Mouse (Mus musculus): ENCODE measurements at regions not wholly inside any gene's neighbourhood (a gene's known extent, or its start where the extent isn't known, plus 50 kb on each side); places are given as distances from the start of the nearest gene placed in this dataset.

DNA sequence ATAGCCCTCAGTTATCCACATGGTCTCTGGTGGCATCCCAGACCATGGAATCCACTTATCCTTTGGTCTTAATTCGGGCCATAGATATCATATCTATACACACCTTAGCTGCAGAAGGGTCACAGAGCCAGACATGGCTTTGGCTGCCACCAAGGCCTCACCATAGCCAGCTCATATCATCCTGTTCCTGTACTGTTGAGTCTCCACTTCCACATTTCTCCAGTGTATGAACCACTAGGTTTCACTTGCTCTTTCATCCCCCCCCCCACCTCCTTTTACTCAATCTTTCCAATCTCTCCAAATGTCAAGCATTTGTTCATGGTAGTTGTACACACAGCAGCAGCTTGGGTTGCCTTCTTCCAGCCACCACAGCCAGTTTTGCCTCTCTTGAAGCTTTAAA, 589.2 kb downstream of the 1190002N15Rik start:
- no peak overlapping the region for H3K9ac ChIP-seq (ENCODE audit: low read depth, low read length, severe bottlenecking)
- no peak for ATAC-seq (ENCODE audit: low FRiP score, low read depth)
- no peaks in the 10 kb centered on the region for H3K36me3 ChIP-seq (ENCODE audit: control insufficient read depth, insufficient read depth, low read length)
- H3K27ac ChIP-seq (replicated peaks; ENCODE audit: low read depth, low read length): no peak overlapping the region
- no peaks in the 10 kb centered on the region for H3K27me3 ChIP-seq (ENCODE audit: control insufficient read depth, insufficient read depth, low read length)
- no peak for TF ChIP-seq POLR2A (IDR thresholded peaks at IDR 0.05; ENCODE audit: borderline replicate concordance, extremely low read depth, insufficient read depth, insufficient read length)
- H3K4me3 ChIP-seq (replicated peaks; ENCODE audit: low read length): no peak overlapping the region
- H3K4me1 ChIP-seq (ENCODE audit: control insufficient read depth, insufficient read depth, low read length): no peaks in the 10 kb centered on the region
- H3K9me3 ChIP-seq (ENCODE audit: control insufficient read depth, low read length): no peaks in the 10 kb centered on the region
- no peak for DNase-seq (ENCODE audit: low spot score)
- WGBS: 75% methylated on average over 1 of the region's 1 CpGs
- no peak overlapping the region for H3K4me2 ChIP-seq (replicated peaks; ENCODE audit: low read depth, low read length, severe bottlenecking)

DNA sequence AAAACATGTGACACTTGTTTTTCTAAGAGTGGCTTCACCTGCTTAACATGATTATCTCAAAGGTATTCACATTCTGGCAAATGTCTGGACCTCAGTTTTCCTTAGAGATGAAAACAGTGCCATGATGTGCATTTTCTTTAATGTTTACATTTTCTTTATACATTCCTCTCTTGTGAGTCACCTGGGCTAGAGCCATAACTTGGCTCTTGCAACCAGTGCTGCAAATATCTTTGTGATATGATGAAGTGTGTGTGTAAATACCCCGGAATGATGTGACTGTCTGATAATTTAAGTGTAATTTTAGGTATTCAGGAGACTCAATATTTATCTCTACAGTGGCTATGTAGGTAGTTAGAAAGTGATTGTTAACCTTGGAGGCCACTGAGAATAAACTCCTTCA, 590.8 kb downstream of the 1190002N15Rik start:
- no peak for DNase-seq (ENCODE audit: low spot score)

DNA sequence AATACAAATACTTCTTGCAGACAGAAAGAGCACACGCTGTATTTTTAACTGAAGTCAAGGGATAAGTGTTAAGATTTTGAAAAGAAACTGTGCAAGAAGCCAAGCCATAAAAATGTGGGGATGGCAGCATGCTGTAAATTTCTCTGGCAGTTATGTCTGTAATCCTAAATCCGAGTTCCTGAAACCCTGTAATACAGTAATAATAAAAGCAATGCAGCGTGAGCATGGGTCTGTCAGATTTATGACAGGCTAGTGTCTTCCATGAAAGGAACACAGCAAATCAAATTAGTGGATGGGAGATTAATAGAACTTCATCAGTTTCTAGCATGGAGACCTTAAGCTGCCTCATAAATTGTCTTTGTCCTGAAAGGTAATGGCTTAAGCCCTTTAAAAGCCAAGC, 597.7 kb downstream of the 1190002N15Rik start:
- no peak overlapping the region for H3K27ac ChIP-seq (replicated peaks; ENCODE audit: low read depth, low read length)
- H3K27me3 ChIP-seq (ENCODE audit: control insufficient read depth, insufficient read depth, low read length): no peaks in the 10 kb centered on the region
- DNase-seq (ENCODE audit: low spot score): no peak
- H3K4me3 ChIP-seq (replicated peaks; ENCODE audit: low read length): no peak overlapping the region
- WGBS: 42% methylated on average over 3 of the region's 3 CpGs
- H3K36me3 ChIP-seq (ENCODE audit: control insufficient read depth, insufficient read depth, low read length): no peaks in the 10 kb centered on the region
- H3K4me2 ChIP-seq (replicated peaks; ENCODE audit: low read depth, low read length, severe bottlenecking): no peak overlapping the region
- H3K9ac ChIP-seq (ENCODE audit: low read depth, low read length, severe bottlenecking): no peak overlapping the region
- ATAC-seq (ENCODE audit: low FRiP score, low read depth): no peak
- H3K4me1 ChIP-seq (ENCODE audit: control insufficient read depth, insufficient read depth, low read length): no peaks in the 10 kb centered on the region
- TF ChIP-seq POLR2A (IDR thresholded peaks at IDR 0.05; ENCODE audit: borderline replicate concordance, extremely low read depth, insufficient read depth, insufficient read length): no peak
- H3K9me3 ChIP-seq (ENCODE audit: control insufficient read depth, low read length): no peaks in the 10 kb centered on the region

More for the DNA sequence above, 590.8 kb downstream of the 1190002N15Rik start:
- Histone ChIP-seq H3K4me3 (replicated peaks; ENCODE audit: low read length) (no peak overlapping the region), H3K27me3 (ENCODE audit: control insufficient read depth, insufficient read depth, low read length) (no peaks in the 10 kb centered on the region), H3K4me2 (replicated peaks; ENCODE audit: low read depth, low read length, severe bottlenecking) (no peak overlapping the region), H3K9me3 (ENCODE audit: control insufficient read depth, low read length) (no peaks in the 10 kb centered on the region), H3K36me3 (ENCODE audit: control insufficient read depth, insufficient read depth, low read length) (no peaks in the 10 kb centered on the region), H3K4me1 (ENCODE audit: control insufficient read depth, insufficient read depth, low read length) (no peaks in the 10 kb centered on the region), H3K9ac (ENCODE audit: low read depth, low read length, severe bottlenecking) (no peak overlapping the region), H3K27ac (replicated peaks; ENCODE audit: low read depth, low read length) (no peak overlapping the region)
- 78% methylated on average over 1 of the region's 1 CpGs for WGBS
- no peak for TF ChIP-seq POLR2A (IDR thresholded peaks at IDR 0.05; ENCODE audit: borderline replicate concordance, extremely low read depth, insufficient read depth, insufficient read length)
- ATAC-seq (ENCODE audit: low FRiP score, low read depth): no peak

DNA sequence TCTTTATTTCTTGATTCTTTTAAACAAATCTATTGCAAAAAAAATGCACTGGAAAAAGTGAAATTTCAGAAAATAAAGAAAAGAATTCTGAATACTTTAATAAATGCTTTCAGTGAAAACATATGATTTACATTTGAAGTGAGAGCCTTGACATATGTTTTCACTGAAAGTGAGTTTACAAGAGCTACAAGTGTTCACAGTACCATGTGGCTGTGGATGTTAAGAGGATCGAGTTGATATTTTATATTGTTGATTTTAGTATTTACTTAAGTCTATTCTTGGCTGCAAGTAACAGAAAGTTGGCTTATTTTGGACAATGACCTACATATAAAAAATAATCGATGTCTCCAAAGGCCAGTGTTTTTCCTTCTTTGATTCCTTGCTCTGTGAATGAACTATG, 607.2 kb downstream of the 1190002N15Rik start:
- DNase-seq (ENCODE audit: low spot score) (peak; percentile 18), ATAC-seq (ENCODE audit: low FRiP score, low read depth) (no peak)
- Histone ChIP-seq H3K4me2 (replicated peaks; ENCODE audit: low read depth, low read length, severe bottlenecking) (no peak overlapping the region), H3K36me3 (ENCODE audit: control insufficient read depth, insufficient read depth, low read length) (no peaks in the 10 kb centered on the region), H3K4me1 (ENCODE audit: control insufficient read depth, insufficient read depth, low read length) (no peaks in the 10 kb centered on the region), H3K9me3 (ENCODE audit: control insufficient read depth, low read length) (0 out of 2 replicates have a peak, but pooled peaks cover 5% of the 10 kb centered on the region), H3K27ac (replicated peaks; ENCODE audit: low read depth, low read length) (no peak overlapping the region), H3K4me3 (replicated peaks; ENCODE audit: low read length) (no peak overlapping the region), H3K27me3 (ENCODE audit: control insufficient read depth, insufficient read depth, low read length) (no peaks in the 10 kb centered on the region), H3K9ac (ENCODE audit: low read depth, low read length, severe bottlenecking) (no peak overlapping the region)
- TF ChIP-seq POLR2A (IDR thresholded peaks at IDR 0.05; ENCODE audit: borderline replicate concordance, extremely low read depth, insufficient read depth, insufficient read length): no peak
- 30% methylated on average over 2 of the region's 2 CpGs for WGBS

DNA sequence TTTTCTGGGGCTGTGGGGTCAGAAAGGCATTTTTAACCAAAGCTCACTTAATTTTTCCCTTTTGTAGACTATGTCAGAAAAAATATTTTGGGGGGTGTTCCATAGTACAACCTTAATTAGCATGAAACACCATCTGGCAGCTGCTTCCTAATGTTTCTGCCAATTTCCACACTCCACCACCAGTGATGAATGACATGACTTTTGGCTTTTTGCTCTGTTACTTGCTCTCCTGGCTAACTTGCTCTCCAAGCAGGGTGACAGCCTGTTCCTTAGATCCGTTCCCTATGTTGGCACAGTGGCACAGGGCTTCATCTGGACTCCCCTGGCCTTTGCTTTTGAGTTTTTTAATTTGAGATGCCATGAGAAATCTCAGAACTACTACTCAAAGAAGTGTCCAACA, 648.6 kb downstream of the 1190002N15Rik start:
- no peak overlapping the region for H3K4me2 ChIP-seq (replicated peaks; ENCODE audit: low read depth, low read length, severe bottlenecking)
- no peaks in the 10 kb centered on the region for H3K27me3 ChIP-seq (ENCODE audit: control insufficient read depth, insufficient read depth, low read length)
- H3K9ac ChIP-seq (ENCODE audit: low read depth, low read length, severe bottlenecking): no peak overlapping the region
- no peak for TF ChIP-seq POLR2A (IDR thresholded peaks at IDR 0.05; ENCODE audit: borderline replicate concordance, extremely low read depth, insufficient read depth, insufficient read length)
- DNase-seq (ENCODE audit: low spot score) (peak; percentile 52), ATAC-seq (ENCODE audit: low FRiP score, low read depth) (no peak)
- no peak overlapping the region for H3K4me3 ChIP-seq (replicated peaks; ENCODE audit: low read length)
- no peaks in the 10 kb centered on the region for H3K9me3 ChIP-seq (ENCODE audit: control insufficient read depth, low read length)
- H3K27ac ChIP-seq (replicated peaks; ENCODE audit: low read depth, low read length): no peak overlapping the region
- H3K4me1 ChIP-seq (ENCODE audit: control insufficient read depth, insufficient read depth, low read length): no peaks in the 10 kb centered on the region
- WGBS: 82% methylated on average over 1 of the region's 1 CpGs
- H3K36me3 ChIP-seq (ENCODE audit: control insufficient read depth, insufficient read depth, low read length): no peaks in the 10 kb centered on the region

DNA sequence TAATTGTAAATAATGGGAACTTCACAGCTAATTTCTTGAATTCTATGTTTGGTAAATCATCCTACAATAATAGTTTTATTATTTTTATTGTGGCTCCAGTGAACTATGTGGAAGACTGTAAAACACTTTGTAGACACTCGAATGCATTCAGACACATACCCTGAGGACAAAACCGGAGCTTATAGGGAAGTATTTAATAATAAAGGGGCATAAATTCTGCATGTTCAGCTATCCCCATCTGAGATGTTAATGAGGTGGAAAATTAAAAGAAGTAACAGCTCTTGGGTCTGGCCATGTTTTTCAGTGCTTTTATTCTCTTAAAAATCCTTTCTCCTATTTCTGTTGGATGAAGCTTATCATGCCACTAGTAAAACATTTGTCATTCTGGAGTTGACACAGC, 657.8 kb downstream of the 1190002N15Rik start:
- Histone ChIP-seq H3K4me2 (replicated peaks; ENCODE audit: low read depth, low read length, severe bottlenecking) (no peak overlapping the region), H3K4me1 (ENCODE audit: control insufficient read depth, insufficient read depth, low read length) (no peaks in the 10 kb centered on the region), H3K27ac (replicated peaks; ENCODE audit: low read depth, low read length) (no peak overlapping the region), H3K9ac (ENCODE audit: low read depth, low read length, severe bottlenecking) (no peak overlapping the region), H3K36me3 (ENCODE audit: control insufficient read depth, insufficient read depth, low read length) (no peaks in the 10 kb centered on the region), H3K9me3 (ENCODE audit: control insufficient read depth, low read length) (no peaks in the 10 kb centered on the region), H3K27me3 (ENCODE audit: control insufficient read depth, insufficient read depth, low read length) (no peaks in the 10 kb centered on the region), H3K4me3 (replicated peaks; ENCODE audit: low read length) (no peak overlapping the region)
- 21% methylated on average over 2 of the region's 2 CpGs for WGBS
- no peak for ATAC-seq (ENCODE audit: low FRiP score, low read depth)
- TF ChIP-seq POLR2A (IDR thresholded peaks at IDR 0.05; ENCODE audit: borderline replicate concordance, extremely low read depth, insufficient read depth, insufficient read length): no peak
- DNase-seq (ENCODE audit: low spot score): no peak

Measured in limb, embryonic 14.5 days (tissue).